Mouse (Mus musculus) ES-CJ7 (cell line): Measurements from ENCODE around the gene H2-Eb1.

Experiments
- DNase-seq: peaks from one replicate; pipeline ENCODE4 v3.0.0; 2011; ENCODE audit warnings: low read depth, low spot score

The H2-Eb1 gene

GRCm38 (mm10) chr17:34288131-34288530 lies 17.5 kb upstream of the H2-Eb1 start:
- no peak for DNase-seq

- DNase-seq, result peak; percentile 74
Observed at GRCm38 (mm10) chr17:34291609-34292008, 14.1 kb upstream of the H2-Eb1 start.

GRCm38 (mm10) chr17:34292570-34292969 lies 13.1 kb upstream of the H2-Eb1 start:
- DNase-seq, result no peak

GRCm38 (mm10) chr17:34293533-34293932 lies 12.1 kb upstream of the H2-Eb1 start:
- no peak for DNase-seq

GRCm38 (mm10) chr17:34294249-34294648 lies 11.4 kb upstream of the H2-Eb1 start:
- DNase-seq, result no peak

- no peak for DNase-seq
Observed at GRCm38 (mm10) chr17:34295307-34295706, 10.4 kb upstream of the H2-Eb1 start.

- peak; percentile 64 for DNase-seq
Observed at GRCm38 (mm10) chr17:34295891-34296794, 9.5 kb upstream of the H2-Eb1 start.

GRCm38 (mm10) chr17:34299356-34299755 lies 6.3 kb upstream of the H2-Eb1 start:
- peak; percentile 59 for DNase-seq

- DNase-seq, result no peak
Observed at GRCm38 (mm10) chr17:34300071-34300470, 5.6 kb upstream of the H2-Eb1 start.

- no peak for DNase-seq
Observed at GRCm38 (mm10) chr17:34300691-34301566, 4.7 kb upstream of the H2-Eb1 start.

GRCm38 (mm10) chr17:34301670-34302190 lies 3.9 kb upstream of the H2-Eb1 start:
- no peak for DNase-seq

GRCm38 (mm10) chr17:34303789-34304188 lies 1.9 kb upstream of the H2-Eb1 start:
- DNase-seq, result no peak

GRCm38 (mm10) chr17:34304751-34305150 lies 916 bp upstream of the H2-Eb1 start:
- peak; percentile 35 for DNase-seq

- no peak for DNase-seq
Observed at GRCm38 (mm10) chr17:34306407-34306806, 740 bp downstream of the H2-Eb1 start.

GRCm38 (mm10) chr17:34307216-34307615 lies 1.5 kb downstream of the H2-Eb1 start:
- DNase-seq, result no peak

GRCm38 (mm10) chr17:34308161-34308560 lies 2.5 kb downstream of the H2-Eb1 start:
- no peak for DNase-seq

- DNase-seq, result no peak
Observed at GRCm38 (mm10) chr17:34309225-34309624, 3.6 kb downstream of the H2-Eb1 start.

- no peak for DNase-seq
Observed at GRCm38 (mm10) chr17:34309683-34310385, 4.2 kb downstream of the H2-Eb1 start.

- DNase-seq, result peak; percentile 19
Observed at GRCm38 (mm10) chr17:34310526-34310925, 4.9 kb downstream of the H2-Eb1 start.

- no peak for DNase-seq
Observed at GRCm38 (mm10) chr17:34312185-34312584, 6.5 kb downstream of the H2-Eb1 start.

GRCm38 (mm10) chr17:34313393-34313792 lies 7.7 kb downstream of the H2-Eb1 start:
- peak; percentile 78 for DNase-seq
